Mouse (Mus musculus) embryonic facial prominence, embryonic 11.5 days (tissue): ENCODE data around the gene Zdhhc5. TPM values are rescaled to one million over a fixed set of nuclear protein-coding genes. Genes with fewer than 3 reads are reported as not detected.

Experiments used
- ATAC-seq: fragments of 200-750 bp; cut with Nextera tagmentation; replicated peaks from 2 replicates; pipeline ENCODE4 v1.8.0; 2017; ENCODE audit warnings: low read depth; ENCODE audit not compliant: insufficient number of reproducible peaks, low FRiP score, low TSS enrichment
- DNase-seq: peaks from one replicate; pipeline ENCODE4 v3.0.0-alpha.2; 2015; ENCODE audit warnings: low spot score
- H3K27ac ChIP-seq: fragments of 300-500 bp; sonication (generic); replicated peaks from 2 replicates; pipeline ENCODE4 v1.5.1; 2014; ENCODE audit warnings: mild to moderate bottlenecking, low read depth, low read length, control low read depth
- H3K27me3 ChIP-seq: fragments of 300-500 bp; sonication (generic); 2 replicates; pipeline ENCODE4 v1.6.1; 2014; ENCODE audit warnings: mild to moderate bottlenecking, low read length, moderate library complexity, mixed read lengths; ENCODE audit not compliant: control insufficient read depth, insufficient read depth
- H3K36me3 ChIP-seq: fragments of 300-500 bp; sonication (generic); replicated peaks from 2 replicates; pipeline ENCODE4 v1.6.1; 2014; ENCODE audit warnings: low read depth, mild to moderate bottlenecking, low read length, moderate library complexity, mixed read lengths; ENCODE audit not compliant: control insufficient read depth, insufficient read depth
- H3K4me1 ChIP-seq: fragments of 300-500 bp; sonication (generic); 2 replicates; pipeline ENCODE4 v1.6.1; 2014; ENCODE audit warnings: low read length, mixed read lengths; ENCODE audit not compliant: control insufficient read depth, insufficient read depth
- H3K4me2 ChIP-seq: fragments of 300-500 bp; sonication (generic); 2 replicates; pipeline ENCODE4 v1.6.1; 2014; ENCODE audit warnings: low read depth, mild to moderate bottlenecking, control low read depth, low read length, moderate library complexity
- H3K4me3 ChIP-seq: fragments of 300-500 bp; sonication (generic); 2 replicates; pipeline ENCODE4 v1.5.1; 2014; ENCODE audit warnings: low read depth, low read length, control low read depth
- H3K9ac ChIP-seq: fragments of 300-500 bp; sonication (generic); replicated peaks from 2 replicates; pipeline ENCODE4 v1.6.1; 2014; ENCODE audit warnings: mild to moderate bottlenecking, control low read depth, low read length
- H3K9me3 ChIP-seq: fragments of 300-500 bp; sonication (generic); replicated peaks from 2 replicates; pipeline ENCODE4 v1.6.1; 2016; ENCODE audit warnings: mild to moderate bottlenecking, low read length, inconsistent platforms, mixed read lengths; ENCODE audit not compliant: control insufficient read depth
- WGBS: fragments of 180-500 bp; shearing (Covaris S2); extraction: QIAGEN DNeasy Blood & Tissue Kit; methylation state at CpG from one replicate; pipeline ENCODE4 v1.1.7; 2014; 5-methylcytosine and 5-hydroxymethylcytosine counted together
- polyA plus RNA-seq: library from polyadenylated mRNA; unstranded; fragments of >200 nt; fragmentation: Nextera tagmentation; extraction: Ambion mirVana; gene quantifications from 2 replicates; pipeline ENCODE4 v1.2.1, GENCODE M21; 2014

Zdhhc5 gene
- polyA plus RNA-seq, result 25.4 and 25.5 TPM in 2 replicates

GRCm38 (mm10) chr2:84714811-84715561 lies at the start of gene Zdhhc5:
Gene Zdhhc5, minus strand, starts transcription at chr2:84715180.
- Histone ChIP-seq H3K4me3 (peak within 1 kb of the TSS; percentile 85), H3K9ac (peak within 1 kb of the TSS; percentile 89), H3K27ac (peak within 1 kb of the TSS; percentile 91), H3K9me3 (no peaks in the 10 kb centered on the region), H3K4me2 (peak within 1 kb of the TSS; percentile 76), H3K4me1 (no peaks in the 10 kb centered on the region), H3K27me3 (no peaks in the 10 kb centered on the region), H3K36me3 (no peaks in the 10 kb centered on the region; the same call in 1 of the 2 replicates)
- under 1% methylated on average over 105 of the region's 107 CpGs for WGBS
- DNase-seq, result peak; percentile 98
- peak; percentile 96 for ATAC-seq

- Histone ChIP-seq H3K27ac (no peak overlapping the region), H3K4me2 (no peak overlapping the region), H3K9me3 (no peaks in the 10 kb centered on the region), H3K4me3 (no peak overlapping the region), H3K36me3 (no peaks in the 10 kb centered on the region), H3K9ac (no peak overlapping the region), H3K4me1 (no peaks in the 10 kb centered on the region), H3K27me3 (no peaks in the 10 kb centered on the region)
- no peak for ATAC-seq
- WGBS, result 80% methylated on average over 1 of the region's 1 CpGs
- no peak for DNase-seq
Observed at GRCm38 (mm10) chr2:84762818-84763217, 47.8 kb upstream of the Zdhhc5 start.

- no peak overlapping the region for H3K4me2 ChIP-seq
- H3K36me3 ChIP-seq, result no peaks in the 10 kb centered on the region
- ATAC-seq (no peak), DNase-seq (no peak)
- H3K27me3 ChIP-seq, result no peaks in the 10 kb centered on the region
- WGBS, result 42% methylated on average over 4 of the region's 4 CpGs
- no peak overlapping the region for H3K9ac ChIP-seq
- no peak overlapping the region for H3K27ac ChIP-seq
- no peaks in the 10 kb centered on the region for H3K9me3 ChIP-seq
- no peaks in the 10 kb centered on the region for H3K4me1 ChIP-seq
- no peak overlapping the region for H3K4me3 ChIP-seq
Observed at GRCm38 (mm10) chr2:84762295-84762694, 47.3 kb upstream of the Zdhhc5 start.

GRCm38 (mm10) chr2:84761840-84762239 lies 46.9 kb upstream of the Zdhhc5 start:
- Histone ChIP-seq H3K4me2 (no peak overlapping the region), H3K27ac (no peak overlapping the region), H3K9me3 (no peaks in the 10 kb centered on the region), H3K4me1 (no peaks in the 10 kb centered on the region), H3K27me3 (no peaks in the 10 kb centered on the region), H3K36me3 (no peaks in the 10 kb centered on the region), H3K4me3 (no peak overlapping the region), H3K9ac (no peak overlapping the region)
- 84% methylated on average over 1 of the region's 1 CpGs for WGBS
- DNase-seq (no peak), ATAC-seq (no peak)

- Histone ChIP-seq H3K9me3 (no peaks in the 10 kb centered on the region), H3K4me1 (no peaks in the 10 kb centered on the region), H3K36me3 (no peaks in the 10 kb centered on the region), H3K27me3 (no peaks in the 10 kb centered on the region), H3K4me3 (no peak overlapping the region), H3K9ac (no peak overlapping the region), H3K27ac (no peak overlapping the region), H3K4me2 (no peak overlapping the region)
- no peak for DNase-seq
- ATAC-seq, result no peak
- 83% methylated on average over 3 of the region's 3 CpGs for WGBS
Observed at GRCm38 (mm10) chr2:84761309-84761708, 46.3 kb upstream of the Zdhhc5 start.

GRCm38 (mm10) chr2:84760777-84761176 lies 45.8 kb upstream of the Zdhhc5 start:
- Histone ChIP-seq H3K27me3 (no peaks in the 10 kb centered on the region), H3K27ac (no peak overlapping the region), H3K4me1 (no peaks in the 10 kb centered on the region), H3K4me2 (no peak overlapping the region), H3K9me3 (no peaks in the 10 kb centered on the region), H3K9ac (no peak overlapping the region), H3K36me3 (no peaks in the 10 kb centered on the region), H3K4me3 (no peak overlapping the region)
- DNase-seq (no peak), ATAC-seq (no peak)
- WGBS, result 64% methylated on average over 8 of the region's 8 CpGs

- WGBS, result 1% methylated on average over 2 of the region's 2 CpGs
- Histone ChIP-seq H3K4me3 (no peak overlapping the region), H3K4me1 (no peaks in the 10 kb centered on the region), H3K27ac (no peak overlapping the region), H3K36me3 (no peaks in the 10 kb centered on the region), H3K9ac (no peak overlapping the region), H3K9me3 (no peaks in the 10 kb centered on the region), H3K4me2 (no peak overlapping the region), H3K27me3 (no peaks in the 10 kb centered on the region)
- DNase-seq (peak; percentile 85), ATAC-seq (peak; percentile 35; the same call in 1 of the 2 replicates)
Observed at GRCm38 (mm10) chr2:84758542-84759127, 43.7 kb upstream of the Zdhhc5 start.

- WGBS, result 58% methylated on average over 7 of the region's 7 CpGs
- no peaks in the 10 kb centered on the region for H3K4me1 ChIP-seq
- H3K9me3 ChIP-seq, result no peaks in the 10 kb centered on the region
- no peaks in the 10 kb centered on the region for H3K27me3 ChIP-seq
- DNase-seq (no peak), ATAC-seq (no peak)
- H3K4me3 ChIP-seq, result no peak overlapping the region
- no peaks in the 10 kb centered on the region for H3K36me3 ChIP-seq
- no peak overlapping the region for H3K4me2 ChIP-seq
- H3K9ac ChIP-seq, result no peak overlapping the region
- no peak overlapping the region for H3K27ac ChIP-seq
Observed at GRCm38 (mm10) chr2:84757026-84757682, 42.2 kb upstream of the Zdhhc5 start.
